Mouse (Mus musculus) hindbrain, embryonic 16.5 days (tissue): ENCODE data around the gene Pigo. TPM values are rescaled to one million over a fixed set of nuclear protein-coding genes. Genes with fewer than 3 reads are reported as not detected.

Experiments used
- polyA plus RNA-seq: library from polyadenylated mRNA; unstranded; fragments of >200 nt; fragmentation: Nextera tagmentation; extraction: Ambion mirVana; gene quantifications from 2 replicates; pipeline ENCODE4 v1.2.1, GENCODE M21; 2015

Gene Pigo
- polyA plus RNA-seq, 1 experiment from 2014 or later = 28.5 TPM

Other genes starting within 250 kb of the Pigo start
- gene Fam205a1, start 171.9 kb downstream of the Pigo start, polyA plus RNA-seq = 0.07 and 0.10 TPM in 2 replicates
- 0.65 and 0.66 TPM in 2 replicates for gene Gm12394, start 169.0 kb downstream of the Pigo start, polyA plus RNA-seq
- gene Fam205c, start 151.6 kb downstream of the Pigo start, polyA plus RNA-seq = 1.9 and 2.0 TPM in 2 replicates
- 44.5 and 45.7 TPM in 2 replicates for gene Phf24, start 109.2 kb downstream of the Pigo start, polyA plus RNA-seq
- gene Dnajb5, start 76.0 kb downstream of the Pigo start, polyA plus RNA-seq = 44.9 and 45.7 TPM in 2 replicates
- gene 1700022I11Rik, start 56.2 kb downstream of the Pigo start, polyA plus RNA-seq = 0.44 and 1.3 TPM in 2 replicates
- gene Vcp, start 25.3 kb downstream of the Pigo start, polyA plus RNA-seq = 478 and 502 TPM in 2 replicates
- gene Fancg, start 15.3 kb downstream of the Pigo start, polyA plus RNA-seq = 22.7 and 25.8 TPM in 2 replicates
- gene Stoml2, start 5.9 kb upstream of the Pigo start, polyA plus RNA-seq = 234 and 261 TPM in 2 replicates
- gene Fam214b, start 20.4 kb upstream of the Pigo start, polyA plus RNA-seq = 32.3 and 36.3 TPM in 2 replicates
- gene Unc13b, start 33.1 kb upstream of the Pigo start, polyA plus RNA-seq = 13.0 and 16.5 TPM in 2 replicates
- gene Atp8b5, start 241.3 kb upstream of the Pigo start, polyA plus RNA-seq = 0.60 and 1.2 TPM in 2 replicates